Mouse (Mus musculus) CH12.LX (cell line): ENCODE data around the gene Ppp2r1a. TPM values are rescaled to one million over a fixed set of nuclear protein-coding genes. Genes with fewer than 3 reads are reported as not detected.

Experiments used
- DNase-seq: peaks from one replicate; pipeline ENCODE4 v3.0.0-alpha.2; 2013; ENCODE audit errors: extremely low read depth
- H3K27ac ChIP-seq: 2 replicates; pipeline ENCODE4 v1.5.1; 2012; ENCODE audit warnings: low read depth, mild to moderate bottlenecking, control low read depth, moderate library complexity; ENCODE audit not compliant: insufficient read depth
- H3K27me3 ChIP-seq: replicated peaks from 2 replicates; pipeline ENCODE3; 2012; ENCODE audit warnings: inconsistent platforms
- H3K36me3 ChIP-seq, 2 experiments: replicated peaks in 1 of 2; 2 replicates each; pipeline versions ENCODE3 to v1.6.1; 2012; ENCODE audit warnings: inconsistent platforms in 1 of 2, low read length in 1 of 2, mild to moderate bottlenecking in 1 of 2, mixed read lengths in 1 of 2, moderate library complexity in 1 of 2; ENCODE audit not compliant: control insufficient read depth in 1 of 2, insufficient read depth in 1 of 2
- H3K4me1 ChIP-seq, 2 experiments: 2 replicates each; pipeline ENCODE4 v1.6.1; 2012; ENCODE audit warnings: inconsistent platforms in 1 of 2, moderate library complexity in 1 of 2; ENCODE audit not compliant: insufficient read depth in 2 of 2, control insufficient read depth in 1 of 2
- H3K4me2 ChIP-seq: 2 replicates; pipeline ENCODE4 v1.6.1; 2012; ENCODE audit warnings: low read depth, mild to moderate bottlenecking, control low read depth; ENCODE audit not compliant: poor library complexity, insufficient read depth, severe bottlenecking
- H3K4me3 ChIP-seq, 3 experiments: fragments of 150-350 bp in 1 of 3; sonication (generic) in 1 of 3; replicated peaks in 1 of 3; 2 replicates each; pipeline versions ENCODE3 to v1.5.1; 2011 to 2012; ENCODE audit warnings: low read depth in 2 of 3, low read length in 2 of 3, mild to moderate bottlenecking in 2 of 3, moderate library complexity in 2 of 3, control low read depth in 1 of 3, improper control_type of control experiment in 1 of 3, inconsistent platforms in 1 of 3, mixed read lengths in 1 of 3; ENCODE audit not compliant: poor library complexity in 1 of 3
- H3K79me2 ChIP-seq: replicated peaks from 2 replicates; pipeline ENCODE4 v1.6.1; 2012; ENCODE audit warnings: mild to moderate bottlenecking, moderate library complexity; ENCODE audit not compliant: control insufficient read depth, poor library complexity, insufficient read depth, severe bottlenecking; ENCODE audit errors: extremely low read depth
- H3K9ac ChIP-seq: 2 replicates; pipeline ENCODE4 v1.6.1; 2012; ENCODE audit warnings: low read depth, mild to moderate bottlenecking, control low read depth, moderate library complexity; ENCODE audit not compliant: insufficient read depth
- H3K9me3 ChIP-seq: replicated peaks from 2 replicates; pipeline ENCODE3; 2012; ENCODE audit warnings: low read length, inconsistent platforms, mixed read lengths
- BHLHE40 ChIP-seq: IDR thresholded peaks from 2 replicates; pipeline ENCODE4 v1.6.1; 2011; ENCODE audit warnings: mild to moderate bottlenecking, low read depth, low read length, improper control_type of control experiment
- CHD2 ChIP-seq: IDR thresholded peaks from 2 replicates; pipeline ENCODE4 v1.6.1; 2011; ENCODE audit warnings: low read length, improper control_type of control experiment
- CTCF ChIP-seq, 2 experiments: IDR thresholded peaks in 1 of 2; conservative IDR thresholded peaks in 1 of 2; 2 replicates each; pipeline ENCODE4 v1.5.1; 2011 to 2012; ENCODE audit warnings: low read depth in 2 of 2, low read length in 2 of 2, improper control_type of control experiment in 1 of 2, inconsistent platforms in 1 of 2, mild to moderate bottlenecking in 1 of 2, moderate library complexity in 1 of 2
- HCFC1 ChIP-seq: IDR thresholded peaks from 2 replicates; pipeline ENCODE4 v1.6.1; 2012; ENCODE audit warnings: low read depth, mild to moderate bottlenecking, inconsistent platforms, low read length, improper control_type of control experiment
- IRF4 ChIP-seq: IDR thresholded peaks from 2 replicates; pipeline ENCODE4 v1.6.1; 2014; ENCODE audit warnings: low read depth, mild to moderate bottlenecking, inconsistent platforms, low read length, improper control_type of control experiment
- JUN ChIP-seq: IDR thresholded peaks from 2 replicates; pipeline ENCODE4 v1.6.1; 2011; ENCODE audit warnings: low read depth, mild to moderate bottlenecking, low read length, improper control_type of control experiment, moderate library complexity; ENCODE audit not compliant: insufficient read depth
- JUND ChIP-seq: conservative IDR thresholded peaks from 2 replicates; pipeline ENCODE4 v1.6.1; 2011; ENCODE audit warnings: low read depth, low read length, improper control_type of control experiment
- KAT2A ChIP-seq: IDR thresholded peaks from 2 replicates; pipeline ENCODE4 v1.6.1; 2012; ENCODE audit warnings: low read length, improper control_type of control experiment, inconsistent platforms; ENCODE audit not compliant: insufficient replicate concordance
- MAX ChIP-seq: IDR thresholded peaks from 2 replicates; pipeline ENCODE4 v1.6.1; 2011; ENCODE audit warnings: low read length, improper control_type of control experiment
- MAZ ChIP-seq: IDR thresholded peaks from 2 replicates; pipeline ENCODE4 v1.6.1; 2012; ENCODE audit warnings: low read depth, mild to moderate bottlenecking, inconsistent platforms, low read length, improper control_type of control experiment, moderate library complexity
- MEF2A ChIP-seq: IDR thresholded peaks from 2 replicates; pipeline ENCODE4 v1.6.1; 2014; ENCODE audit warnings: low read depth, mild to moderate bottlenecking, inconsistent platforms, low read length, improper control_type of control experiment, borderline replicate concordance
- MXI1 ChIP-seq: IDR thresholded peaks from 2 replicates; pipeline ENCODE4 v1.6.1; 2011; ENCODE audit warnings: mild to moderate bottlenecking, low read depth, low read length, improper control_type of control experiment
- NELFE ChIP-seq: IDR thresholded peaks from 2 replicates; pipeline ENCODE4 v1.6.1; 2011; ENCODE audit warnings: low read depth, low read length, improper control_type of control experiment
- POLR2AphosphoS2 ChIP-seq: IDR thresholded peaks from 2 replicates; pipeline ENCODE4 v1.6.1; 2011; ENCODE audit warnings: low read depth, low read length, improper control_type of control experiment
- RAD21 ChIP-seq: IDR thresholded peaks from 2 replicates; pipeline ENCODE4 v1.6.1; 2011; ENCODE audit warnings: low read depth, mild to moderate bottlenecking, low read length, improper control_type of control experiment, moderate library complexity
- SIN3A ChIP-seq: IDR thresholded peaks from 2 replicates; pipeline ENCODE4 v1.6.1; 2012; ENCODE audit warnings: low read length, improper control_type of control experiment, inconsistent platforms
- TBP ChIP-seq: conservative IDR thresholded peaks from 2 replicates; pipeline ENCODE4 v1.6.1; 2011; ENCODE audit warnings: low read depth, low read length, improper control_type of control experiment
- USF1 ChIP-seq: IDR thresholded peaks from 2 replicates; pipeline ENCODE4 v1.6.1; 2014; ENCODE audit warnings: low read depth, mild to moderate bottlenecking, inconsistent platforms, low read length, improper control_type of control experiment
- USF2 ChIP-seq: conservative IDR thresholded peaks from 2 replicates; pipeline ENCODE4 v1.6.1; 2011; ENCODE audit warnings: low read depth, low read length, improper control_type of control experiment
- ZKSCAN1 ChIP-seq: IDR thresholded peaks from 2 replicates; pipeline ENCODE4 v1.6.1; 2012; ENCODE audit warnings: low read depth, inconsistent platforms, low read length, improper control_type of control experiment, borderline replicate concordance
- ZMIZ1 ChIP-seq: IDR thresholded peaks from 2 replicates; pipeline ENCODE4 v1.6.1; 2012; ENCODE audit warnings: low read depth, mild to moderate bottlenecking, inconsistent platforms, low read length, improper control_type of control experiment
- ZNF384 ChIP-seq: IDR thresholded peaks from 2 replicates; pipeline ENCODE4 v1.6.1; 2012; ENCODE audit warnings: low read depth, low read length, improper control_type of control experiment, inconsistent platforms
- dilution Hi-C: fragments of 300-500 bp; cut with MboI; formaldehyde crosslinking; loops from 2 replicates; pipeline ENCODE4 v1.14.3; 2020; ENCODE audit warnings: low sequenced_read_pairs; ENCODE audit not compliant: extremely low pct_unique_long_range_greater_than_20kb, extremely low pct_ligation_motif_present
- in situ Hi-C: fragments of 300-500 bp; cut with MboI; formaldehyde crosslinking; loops from 3 replicates; pipeline ENCODE4 v1.14.3; 2019; ENCODE audit warnings: low sequenced_read_pairs, low pct_ligation_motif_present, low pct_unique_long_range_greater_than_20kb, mixed read lengths
- polyA plus RNA-seq: library from polyadenylated mRNA; unstranded; fragments of >175 nt; gene quantifications from 2 replicates; pipeline ENCODE4 v1.2.1, GENCODE M21; 2012; ENCODE audit warnings: low read depth; ENCODE audit not compliant: insufficient read length
- total RNA-seq, 2 experiments: library from RNA; depleted of rRNA; stranded (reverse); fragments of 300-350 nt in 1 of 2; fragments of >200 nt in 1 of 2; gene quantifications; 2 replicates each; pipeline ENCODE4 v1.2.3; 2012 to 2014

Ppp2r1a gene
- total and polyA plus RNA-seq, 3 experiments, result 164 to 264 (median 182) TPM

- dilution Hi-C loops, result no loop called here
- in situ Hi-C loops, result no loop called here
These were observed 985 bp downstream of the Ppp2r1a start for GRCm38 (mm10) chr17:20946026-20946565.

GRCm38 (mm10) chr17:20946636-20947035, 1.5 kb downstream of the Ppp2r1a start:
- dilution Hi-C loops, result no loop called here
- peaks cover 10 to 37% of the 10 kb centered on the region in 2 experiments for H3K4me1 ChIP-seq
- H3K4me3 ChIP-seq, result peak overlapping the region; percentile 68 to 93 (median 81)
- H3K9me3 ChIP-seq, result no peaks in the 10 kb centered on the region
- H3K27me3 ChIP-seq, result no peaks in the 10 kb centered on the region
- DNase-seq, result no peak
- peaks cover 58% of the 10 kb centered on the region for H3K79me2 ChIP-seq
- H3K27ac ChIP-seq, result no peak overlapping the region
- H3K36me3 ChIP-seq, result peaks cover 7 to 28% of the 10 kb centered on the region in 2 experiments
- H3K4me2 ChIP-seq, result peak overlapping the region; percentile 86
- TF ChIP-seq USF1, result no peak
- TF ChIP-seq BHLHE40, result no peak
- TF ChIP-seq MEF2A, result no peak
- TF ChIP-seq POLR2AphosphoS2, result no peak
- TF ChIP-seq NELFE, result no peak
- TF ChIP-seq JUND, result no peak
- no peak for TF ChIP-seq SIN3A
- TF ChIP-seq CHD2, result no peak
- TF ChIP-seq USF2, result no peak
- no peak for TF ChIP-seq JUN
- no peak for TF ChIP-seq ZNF384
- no peak for TF ChIP-seq CTCF (conservative IDR thresholded peaks at IDR 0.05 in 1 of 2, IDR thresholded peaks at IDR 0.05 in 1 of 2; ENCODE audit: low read depth in 2 of 2, low read length in 2 of 2)
- no peak for TF ChIP-seq MXI1
- peak overlapping the region; percentile 88 for H3K9ac ChIP-seq
- in situ Hi-C loops, result no loop called here

More at GRCm38 (mm10) chr17:20946026-20946565, 985 bp downstream of the Ppp2r1a start:
- H3K79me2 ChIP-seq, result peaks cover 54% of the 10 kb centered on the region
- TF ChIP-seq USF2, result no peak
- TF ChIP-seq HCFC1, result no peak
- TF ChIP-seq KAT2A, result no peak
- TF ChIP-seq USF1, result no peak
- TF ChIP-seq MAZ, result no peak
- no peak for TF ChIP-seq CHD2
- TF ChIP-seq CTCF (conservative IDR thresholded peaks at IDR 0.05 in 1 of 2, IDR thresholded peaks at IDR 0.05 in 1 of 2; ENCODE audit: low read depth in 2 of 2, low read length in 2 of 2), result no peak
- no peak for TF ChIP-seq RAD21
- TF ChIP-seq TBP, result no peak
- no peak for TF ChIP-seq ZKSCAN1
- TF ChIP-seq MXI1, result no peak
- no peak for TF ChIP-seq JUND
- no peak for TF ChIP-seq ZMIZ1
- no peak for TF ChIP-seq POLR2AphosphoS2
- TF ChIP-seq MAX, result no peak
- no peak for TF ChIP-seq IRF4
- TF ChIP-seq SIN3A, result no peak
- TF ChIP-seq, all 38 proteins: peak for 0
- DNase-seq, result peak; percentile 8
- Histone ChIP-seq H3K4me1 (peaks cover 10 to 37% of the 10 kb centered on the region in 2 experiments), H3K27me3 (no peaks in the 10 kb centered on the region), H3K4me3 (peak overlapping the region; percentile 68 to 93 (median 81)), H3K36me3 (peaks cover 3 to 22% of the 10 kb centered on the region in 2 experiments), H3K27ac (no peak overlapping the region), H3K4me2 (peak overlapping the region; percentile 86), H3K9ac (peak overlapping the region; percentile 88), H3K9me3 (no peaks in the 10 kb centered on the region)
